8 mouse cellular contexts compared by ENCODE assay signal in the genomic region with DNA sequence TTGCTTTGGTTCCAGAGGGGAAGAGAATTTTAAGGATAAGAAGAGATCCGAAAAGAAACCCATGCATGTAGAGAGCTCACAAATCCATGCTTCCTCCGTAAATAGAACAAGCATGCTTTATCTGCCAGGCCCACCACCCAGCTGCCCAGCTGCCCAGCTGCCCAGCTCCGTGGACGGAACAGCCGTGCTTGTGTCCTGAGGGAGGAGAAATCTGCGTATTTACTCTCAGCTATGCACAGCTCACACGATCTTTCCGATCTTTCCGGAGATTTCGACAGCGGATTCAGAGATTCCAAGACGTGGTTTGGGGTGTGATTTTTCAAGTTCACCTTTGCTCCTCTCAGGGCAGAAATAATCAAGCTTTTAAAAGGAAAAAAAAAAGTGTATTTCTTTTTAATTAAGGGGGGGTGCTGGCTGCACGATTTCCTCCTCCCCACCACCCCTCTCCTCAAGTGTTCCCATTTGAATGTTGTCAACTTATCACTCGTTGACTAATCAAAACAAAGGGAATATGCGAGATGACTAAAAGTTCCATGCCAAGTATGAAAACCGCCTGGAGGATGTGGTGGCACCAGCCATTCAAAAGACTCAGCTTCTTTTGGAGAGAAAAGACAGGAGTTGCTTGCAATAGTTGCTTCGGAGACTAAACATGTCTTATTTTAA.
A peak's percentile ranks its signal among the peaks of the same experiment; 100 is the strongest.
DNase-seq lines count a peak whose midpoint lies in the region; ATAC-seq and TF ChIP-seq lines count a peak whose summit lies in the region.

No protein-coding gene starts in this region.

- H3K9me3 ChIP-seq in kidney, embryonic 16.5 days (ENCODE audit: low read length), result no peaks in the 10 kb centered on the region
- no peaks in the 10 kb centered on the region for H3K9me3 ChIP-seq in hindbrain, embryonic 11.5 days (ENCODE audit: control insufficient read depth, low read length)
- H3K9me3 ChIP-seq in midbrain, embryonic 12.5 days, result no peaks in the 10 kb centered on the region

- H3K36me3 ChIP-seq in kidney, embryonic 16.5 days (ENCODE audit: insufficient read depth, low read length), result no peaks in the 10 kb centered on the region
- no peaks in the 10 kb centered on the region for H3K36me3 ChIP-seq in hindbrain, embryonic 11.5 days (ENCODE audit: control insufficient read depth, insufficient read depth, low read length)
- H3K36me3 ChIP-seq in midbrain, embryonic 12.5 days, result no peaks in the 10 kb centered on the region

- H3K27me3 ChIP-seq in kidney, embryonic 16.5 days (ENCODE audit: insufficient read depth, low read length), result no peaks in the 10 kb centered on the region
- no peaks in the 10 kb centered on the region for H3K27me3 ChIP-seq in hindbrain, embryonic 11.5 days (ENCODE audit: control insufficient read depth, insufficient read depth, low read length)
- 0 out of 2 replicates have a peak, but pooled peaks cover 4% of the 10 kb centered on the region for H3K27me3 ChIP-seq in midbrain, embryonic 12.5 days
- no peaks in the 10 kb centered on the region for H3K27me3 ChIP-seq in cerebellum, adult 2 months (ENCODE audit: control insufficient read depth, insufficient read depth, low read length)

- peak overlapping the region; percentile 19; the same call in 1 of the 2 replicates for H3K4me2 ChIP-seq in kidney, embryonic 16.5 days (replicated peaks; ENCODE audit: low read depth, low read length)
- no peak overlapping the region for H3K4me2 ChIP-seq in hindbrain, embryonic 11.5 days (replicated peaks; ENCODE audit: low read depth, low read length)
- H3K4me2 ChIP-seq in midbrain, embryonic 12.5 days (replicated peaks), result peak overlapping the region; percentile 27

- no peak overlapping the region for H3K27ac ChIP-seq in kidney, embryonic 16.5 days (ENCODE audit: low read length)
- no peak overlapping the region for H3K27ac ChIP-seq in brown adipose tissue, adult 24 weeks (replicated peaks; ENCODE audit: low read depth, low read length)
- no peak overlapping the region for H3K27ac ChIP-seq in hindbrain, embryonic 11.5 days (ENCODE audit: low read depth, low read length)
- no peak overlapping the region for H3K27ac ChIP-seq in midbrain, embryonic 12.5 days (replicated peaks)
- H3K27ac ChIP-seq in cerebellum, adult 2 months (ENCODE audit: insufficient read depth, low read length), result no peak overlapping the region

- WGBS in kidney, embryonic 16.5 days, result 68% methylated on average over 17 of the region's 17 CpGs
- 64% methylated on average over 17 of the region's 17 CpGs for WGBS in hindbrain, embryonic 11.5 days
- 52% methylated on average over 17 of the region's 17 CpGs for WGBS in midbrain, embryonic 12.5 days
- WGBS in cerebellum, adult 2 months, result 8% methylated on average over 17 of the region's 17 CpGs

- ATAC-seq in kidney, embryonic 16.5 days (ENCODE audit: low FRiP score, low TSS enrichment), result no peak
- no peak; the same call in 1 of the 2 replicates for ATAC-seq in hindbrain, embryonic 11.5 days (ENCODE audit: low FRiP score)
- no peak for ATAC-seq in midbrain, embryonic 12.5 days (ENCODE audit: low FRiP score, low read depth)

- TF ChIP-seq POLR2A in cerebellum, adult 2 months (IDR thresholded peaks at IDR 0.05; ENCODE audit: borderline replicate concordance, insufficient read depth, low read length), result no peak

- no peaks in the 10 kb centered on the region for H3K4me1 ChIP-seq in kidney, embryonic 16.5 days (ENCODE audit: insufficient read depth, low read length)
- H3K4me1 ChIP-seq in brown adipose tissue, adult 24 weeks (ENCODE audit: control insufficient read depth, insufficient read depth, insufficient read length, low read length), result no peaks in the 10 kb centered on the region
- H3K4me1 ChIP-seq in hindbrain, embryonic 11.5 days (replicated peaks; ENCODE audit: control insufficient read depth, insufficient read depth, low read length), result no peaks in the 10 kb centered on the region; the same call in 1 of the 2 replicates
- H3K4me1 ChIP-seq in midbrain, embryonic 12.5 days, result peaks cover 8% of the 10 kb centered on the region
- H3K4me1 ChIP-seq in cerebellum, adult 2 months (ENCODE audit: control insufficient read depth, insufficient read depth, low read length), result no peaks in the 10 kb centered on the region

- TF ChIP-seq CTCF in cerebellum, adult 2 months (IDR thresholded peaks at IDR 0.05; ENCODE audit: borderline replicate concordance, insufficient read depth, low read depth, low read length), result no peak

- DNase-seq in kidney, postnatal 14 days, result no peak
- DNase-seq in hindbrain, embryonic 11.5 days (ENCODE audit: low spot score), result peak; percentile 2
- no peak for DNase-seq in cerebellum, adult 2 months
- DNase-seq in layer of hippocampus, adult 9-11 months, result no peak
- no peak for DNase-seq in spleen, postnatal 36 days (ENCODE audit: low spot score in 2 of 2)

- no peak overlapping the region for H3K9ac ChIP-seq in kidney, embryonic 16.5 days (replicated peaks; ENCODE audit: low read length)
- H3K9ac ChIP-seq in hindbrain, embryonic 11.5 days (ENCODE audit: low read depth, low read length), result no peak overlapping the region
- H3K9ac ChIP-seq in midbrain, embryonic 12.5 days (replicated peaks), result no peak overlapping the region

- H3K4me3 ChIP-seq in kidney, embryonic 16.5 days (ENCODE audit: low read length), result no peak overlapping the region
- peak overlapping the region; percentile 20 for H3K4me3 ChIP-seq in brown adipose tissue, adult 24 weeks (ENCODE audit: insufficient read depth, low read depth, low read length)
- no peak overlapping the region for H3K4me3 ChIP-seq in hindbrain, embryonic 11.5 days (ENCODE audit: low read depth, low read length)
- H3K4me3 ChIP-seq in midbrain, embryonic 12.5 days, result no peak overlapping the region
- no peak overlapping the region for H3K4me3 ChIP-seq in cerebellum, adult 2 months (replicated peaks; ENCODE audit: insufficient read depth, low read depth, low read length)
